Mouse (Mus musculus) MEL (cell line): ENCODE results near the gene Cactin. TPM values are rescaled to one million over a fixed set of nuclear protein-coding genes. Genes with fewer than 3 reads are reported as not detected.

ENCODE experiments used
- DNase-seq: peaks from one replicate; pipeline ENCODE4 v3.0.0; 2011; ENCODE audit warnings: low read depth, low spot score
- H3K27ac ChIP-seq: 2 replicates; pipeline ENCODE4 v1.5.1; 2012; ENCODE audit warnings: low read depth, mild to moderate bottlenecking, control low read depth, low read length, moderate library complexity; ENCODE audit not compliant: control insufficient read depth
- H3K27me3 ChIP-seq, 2 experiments: fragments of 150-350 bp in 1 of 2; sonication (generic) in 1 of 2; 2 replicates each; pipeline ENCODE4 v1.6.1; 2012; ENCODE audit warnings: low read length in 2 of 2, mild to moderate bottlenecking in 2 of 2, improper control_type of control experiment in 1 of 2, moderate library complexity in 1 of 2; ENCODE audit not compliant: insufficient read depth in 2 of 2, control insufficient read depth in 1 of 2
- H3K36me3 ChIP-seq, 2 experiments: 2 replicates each; pipeline ENCODE4 v1.6.1; 2012 to 2014; ENCODE audit warnings: low read length in 2 of 2, improper control_type of control experiment in 1 of 2, inconsistent platforms in 1 of 2, mild to moderate bottlenecking in 1 of 2; ENCODE audit not compliant: insufficient read depth in 2 of 2, control insufficient read depth in 1 of 2
- H3K4me1 ChIP-seq, 2 experiments: fragments of 150-350 bp in 1 of 2; sonication (generic) in 1 of 2; 2 replicates each; pipeline ENCODE4 v1.6.1; 2012; ENCODE audit warnings: low read length in 2 of 2, improper control_type of control experiment in 1 of 2, mild to moderate bottlenecking in 1 of 2; ENCODE audit not compliant: insufficient read depth in 2 of 2, control insufficient read depth in 1 of 2
- H3K4me3 ChIP-seq, 2 experiments: fragments of 150-350 bp in 1 of 2; sonication (generic) in 1 of 2; 2 replicates each; pipeline ENCODE4 v1.5.1; 2012; ENCODE audit warnings: low read depth in 2 of 2, low read length in 2 of 2, mild to moderate bottlenecking in 2 of 2, moderate library complexity in 2 of 2, control low read depth in 1 of 2, improper control_type of control experiment in 1 of 2; ENCODE audit not compliant: control insufficient read depth in 1 of 2, insufficient read depth in 1 of 2
- H3K79me2 ChIP-seq: 2 replicates; pipeline ENCODE4 v1.6.1; 2012; ENCODE audit warnings: mild to moderate bottlenecking, low read length, moderate library complexity; ENCODE audit not compliant: control insufficient read depth, poor library complexity, insufficient read depth
- H3K9ac ChIP-seq: 2 replicates; pipeline ENCODE4 v1.6.1; 2012; ENCODE audit warnings: low read depth, mild to moderate bottlenecking, control low read depth, low read length, moderate library complexity; ENCODE audit not compliant: control insufficient read depth, poor library complexity, severe bottlenecking
- H3K9me3 ChIP-seq: fragments of 150-350 bp; sonication (generic); replicated peaks from 2 replicates; pipeline ENCODE4 v1.6.1; 2012; ENCODE audit warnings: mild to moderate bottlenecking, low read length, improper control_type of control experiment, moderate library complexity; ENCODE audit not compliant: insufficient read depth
- BHLHE40 ChIP-seq: IDR thresholded peaks from 2 replicates; pipeline ENCODE4 v1.6.1; 2012; ENCODE audit warnings: low read depth, mild to moderate bottlenecking, inconsistent platforms, low read length, improper control_type of control experiment, borderline replicate concordance
- CHD1 ChIP-seq: IDR thresholded peaks from 2 replicates; pipeline ENCODE4 v1.6.1; 2012; ENCODE audit warnings: low read depth, mild to moderate bottlenecking, inconsistent platforms, low read length, improper control_type of control experiment
- CHD2 ChIP-seq: IDR thresholded peaks from 2 replicates; pipeline ENCODE4 v1.6.1; 2011; ENCODE audit warnings: low read length, improper control_type of control experiment
- CTCF ChIP-seq, 3 experiments: IDR thresholded peaks in 2 of 3; conservative IDR thresholded peaks in 1 of 3; 2 replicates each; pipeline ENCODE4 v1.5.1; 2011 to 2012; ENCODE audit warnings: low read length in 3 of 3, low read depth in 2 of 3, mild to moderate bottlenecking in 2 of 3, improper control_type of control experiment in 1 of 3, inconsistent platforms in 1 of 3, mixed read lengths in 1 of 3, moderate library complexity in 1 of 3; ENCODE audit not compliant: control insufficient read depth in 1 of 3, insufficient read depth in 1 of 3, poor library complexity in 1 of 3, severe bottlenecking in 1 of 3
- E2F4 ChIP-seq: IDR thresholded peaks from 2 replicates; pipeline ENCODE4 v1.6.1; 2011; ENCODE audit warnings: low read depth, low read length, improper control_type of control experiment, borderline replicate concordance
- ELF1 ChIP-seq: IDR thresholded peaks from 2 replicates; pipeline ENCODE4 v1.6.1; 2014; ENCODE audit warnings: low read depth, mild to moderate bottlenecking, inconsistent platforms, low read length, improper control_type of control experiment, moderate library complexity
- EP300 ChIP-seq, 2 experiments: IDR thresholded peaks; 2 replicates each; pipeline ENCODE4 v1.6.1; 2011; ENCODE audit warnings: improper control_type of control experiment in 2 of 2, low read length in 2 of 2, low read depth in 1 of 2, mild to moderate bottlenecking in 1 of 2
- GABPA ChIP-seq: IDR thresholded peaks from 2 replicates; pipeline ENCODE4 v1.6.1; 2012; ENCODE audit warnings: low read depth, mild to moderate bottlenecking, inconsistent platforms, low read length, improper control_type of control experiment, moderate library complexity
- GATA1 ChIP-seq: IDR thresholded peaks from 2 replicates; pipeline ENCODE4 v1.6.1; 2011; ENCODE audit warnings: low read depth, low read length, improper control_type of control experiment
- KAT2A ChIP-seq: conservative IDR thresholded peaks from 2 replicates; pipeline ENCODE4 v1.6.1; 2012; ENCODE audit warnings: low read depth, low read length, improper control_type of control experiment, inconsistent platforms
- MAX ChIP-seq: IDR thresholded peaks from 2 replicates; pipeline ENCODE4 v1.6.1; 2011; ENCODE audit warnings: low read length, improper control_type of control experiment
- MEF2A ChIP-seq: IDR thresholded peaks from 2 replicates; pipeline ENCODE4 v1.6.1; 2014; ENCODE audit warnings: low read depth, mild to moderate bottlenecking, inconsistent platforms, low read length, improper control_type of control experiment; ENCODE audit not compliant: poor library complexity, insufficient replicate concordance, severe bottlenecking; ENCODE audit errors: extremely low read depth
- MXI1 ChIP-seq: IDR thresholded peaks from 2 replicates; pipeline ENCODE4 v1.6.1; 2011; ENCODE audit warnings: mild to moderate bottlenecking, low read depth, low read length, improper control_type of control experiment
- MYB ChIP-seq: IDR thresholded peaks from 2 replicates; pipeline ENCODE4 v1.6.1; 2011; ENCODE audit warnings: mild to moderate bottlenecking, low read depth, low read length, improper control_type of control experiment
- MYC ChIP-seq: IDR thresholded peaks from 2 replicates; pipeline ENCODE4 v1.6.1; 2011; ENCODE audit warnings: low read depth, mild to moderate bottlenecking, low read length, improper control_type of control experiment, moderate library complexity
- NELFE ChIP-seq: IDR thresholded peaks from 2 replicates; pipeline ENCODE4 v1.6.1; 2011; ENCODE audit warnings: low read depth, low read length, improper control_type of control experiment
- NRF1 ChIP-seq: IDR thresholded peaks from 2 replicates; pipeline ENCODE4 v1.6.1; 2014; ENCODE audit warnings: low read depth, mild to moderate bottlenecking, inconsistent platforms, low read length, improper control_type of control experiment, moderate library complexity; ENCODE audit not compliant: poor library complexity, insufficient read depth, severe bottlenecking
- POLR2AphosphoS2 ChIP-seq: IDR thresholded peaks from 2 replicates; pipeline ENCODE4 v1.6.1; 2011; ENCODE audit warnings: low read length, improper control_type of control experiment
- POLR2AphosphoS5 ChIP-seq: IDR thresholded peaks from 2 replicates; pipeline ENCODE4 v1.6.1; 2012; ENCODE audit warnings: low read depth, borderline replicate concordance, mild to moderate bottlenecking, inconsistent platforms, low read length, moderate library complexity, mixed read lengths
- RAD21 ChIP-seq: IDR thresholded peaks from 2 replicates; pipeline ENCODE4 v1.6.1; 2011; ENCODE audit warnings: mild to moderate bottlenecking, low read depth, low read length, improper control_type of control experiment
- SIN3A ChIP-seq: IDR thresholded peaks from 2 replicates; pipeline ENCODE4 v1.6.1; 2012; ENCODE audit warnings: low read length, improper control_type of control experiment, inconsistent platforms
- SMC3 ChIP-seq: IDR thresholded peaks from 2 replicates; pipeline ENCODE4 v1.6.1; 2011; ENCODE audit warnings: low read depth, low read length, improper control_type of control experiment
- TAL1 ChIP-seq: IDR thresholded peaks from 2 replicates; pipeline ENCODE4 v1.6.1; 2012; ENCODE audit warnings: mild to moderate bottlenecking, inconsistent platforms, low read length, moderate library complexity, mixed read lengths
- TCF12 ChIP-seq: IDR thresholded peaks from 2 replicates; pipeline ENCODE4 v1.6.1; 2014; ENCODE audit warnings: low read depth, mild to moderate bottlenecking, inconsistent platforms, low read length, improper control_type of control experiment, moderate library complexity
- UBTF ChIP-seq: IDR thresholded peaks from 2 replicates; pipeline ENCODE4 v1.6.1; 2012; ENCODE audit warnings: low read depth, mild to moderate bottlenecking, inconsistent platforms, low read length, improper control_type of control experiment, moderate library complexity, borderline replicate concordance; ENCODE audit not compliant: insufficient read depth
- USF1 ChIP-seq: IDR thresholded peaks from 2 replicates; pipeline ENCODE4 v1.6.1; 2014; ENCODE audit warnings: low read depth, mild to moderate bottlenecking, inconsistent platforms, low read length, improper control_type of control experiment, moderate library complexity
- USF2 ChIP-seq, 2 experiments: IDR thresholded peaks; 2 replicates each; pipeline ENCODE4 v1.6.1; 2011 to 2012; ENCODE audit warnings: improper control_type of control experiment in 2 of 2, low read length in 2 of 2, borderline replicate concordance in 1 of 2, inconsistent platforms in 1 of 2, low read depth in 1 of 2, mild to moderate bottlenecking in 1 of 2; ENCODE audit not compliant: insufficient read depth in 1 of 2
- ZC3H11A ChIP-seq: IDR thresholded peaks from 2 replicates; pipeline ENCODE4 v1.6.1; 2012; ENCODE audit warnings: low read depth, mild to moderate bottlenecking, inconsistent platforms, low read length, improper control_type of control experiment
- ZMIZ1 ChIP-seq: IDR thresholded peaks from 2 replicates; pipeline ENCODE4 v1.6.1; 2012; ENCODE audit warnings: low read depth, mild to moderate bottlenecking, inconsistent platforms, low read length, improper control_type of control experiment, moderate library complexity
- ZNF384 ChIP-seq: IDR thresholded peaks from 2 replicates; pipeline ENCODE4 v1.6.1; 2012; ENCODE audit warnings: low read depth, mild to moderate bottlenecking, inconsistent platforms, low read length, improper control_type of control experiment
- polyA plus RNA-seq, 2 experiments: library from polyadenylated mRNA; stranded (reverse) in 1 of 2; unstranded in 1 of 2; fragments of >175 nt in 1 of 2; fragments of >200 nt in 1 of 2; gene quantifications; 2 replicates each; pipeline versions ENCODE4 v1.2.1 to v1.2.4; 2012; ENCODE audit warnings: low replicate concordance in 2 of 2, low read depth in 1 of 2; ENCODE audit not compliant: insufficient read length in 2 of 2, insufficient read depth in 1 of 2, missing spikeins in 1 of 2
- total RNA-seq: library from RNA; depleted of rRNA; stranded (reverse); fragments of 300-350 nt; gene quantifications from 2 replicates; pipeline ENCODE4 v1.2.3, GENCODE M21; 2012

Gene Cactin
- total and polyA plus RNA-seq, 3 experiments = 47.6 to 66.8 TPM; not detected in 1

GRCm38 (mm10) chr10:81367207-81367495 lies 46.2 kb downstream of the Cactin start:
- no peak for TF ChIP-seq MEF2A
- no peak for TF ChIP-seq E2F4
- TF ChIP-seq MXI1 = no peak
- TF ChIP-seq GATA1 = no peak
- TF ChIP-seq TCF12 = no peak
- no peak for TF ChIP-seq TAL1
- no peak for TF ChIP-seq CHD2
- no peak for TF ChIP-seq RAD21
- TF ChIP-seq ZNF384 = no peak
- TF ChIP-seq POLR2AphosphoS5 = no peak; the same call in 1 of the 2 replicates
- TF ChIP-seq ELF1 = no peak
- TF ChIP-seq SIN3A = no peak
- TF ChIP-seq USF1 = no peak
- TF ChIP-seq CHD1 = no peak
- TF ChIP-seq SMC3 = no peak; the same call in 1 of the 2 replicates
- TF ChIP-seq MYB = no peak
- no peak for TF ChIP-seq NRF1
- TF ChIP-seq MAX = no peak
- no peak for TF ChIP-seq MYC
- Histone ChIP-seq H3K79me2 (no peaks in the 10 kb centered on the region), H3K4me3 (no peak overlapping the region), H3K27me3 (no peaks in the 10 kb centered on the region), H3K4me1 (peaks cover 0 to 5% of the 10 kb centered on the region in 2 experiments; a peak in 1 of 4 replicates), H3K9me3 (no peaks in the 10 kb centered on the region), H3K9ac (no peak overlapping the region), H3K27ac (no peak overlapping the region), H3K36me3 (0 out of 4 replicates have a peak, but pooled peaks cover 0 to 3% of the 10 kb centered on the region in 2 experiments)
- DNase-seq = no peak

GRCm38 (mm10) chr10:81375322-81375721 lies 54.4 kb downstream of the Cactin start:
- Histone ChIP-seq H3K27me3 (no peaks in the 10 kb centered on the region), H3K9ac (no peak overlapping the region), H3K4me1 (peaks cover 18 to 27% of the 10 kb centered on the region in 2 experiments), H3K27ac (no peak overlapping the region), H3K36me3 (peaks cover 5 to 25% of the 10 kb centered on the region in 2 experiments), H3K79me2 (peaks cover 35% of the 10 kb centered on the region), H3K9me3 (no peaks in the 10 kb centered on the region), H3K4me3 (no peak overlapping the region)
- no peak for TF ChIP-seq TAL1
- no peak for TF ChIP-seq CHD1
- TF ChIP-seq ELF1 = no peak
- no peak for TF ChIP-seq MXI1
- TF ChIP-seq POLR2AphosphoS2 = no peak
- TF ChIP-seq BHLHE40 = no peak
- no peak for TF ChIP-seq EP300 (IDR thresholded peaks at IDR 0.05; ENCODE audit: low read depth in 1 of 2, low read length in 2 of 2)
- no peak for TF ChIP-seq CTCF (IDR thresholded peaks at IDR 0.05 in 2 of 3, conservative IDR thresholded peaks at IDR 0.05 in 1 of 3; ENCODE audit: control insufficient read depth in 1 of 3, insufficient read depth in 1 of 3, low read depth in 2 of 3, low read length in 3 of 3, poor library complexity in 1 of 3, severe bottlenecking in 1 of 3)
- TF ChIP-seq MYB = no peak
- TF ChIP-seq UBTF = no peak
- TF ChIP-seq USF2 (IDR thresholded peaks at IDR 0.05; ENCODE audit: borderline replicate concordance in 1 of 2, insufficient read depth in 1 of 2, low read depth in 1 of 2, low read length in 2 of 2) = no peak
- TF ChIP-seq ZMIZ1 = no peak
- TF ChIP-seq KAT2A = no peak
- no peak for TF ChIP-seq ZNF384
- TF ChIP-seq NELFE = no peak
- no peak for TF ChIP-seq ZC3H11A
- no peak for TF ChIP-seq GABPA
- no peak for TF ChIP-seq CHD2
- no peak for TF ChIP-seq SMC3
- TF ChIP-seq MEF2A = no peak
- no peak for DNase-seq
